Mouse (Mus musculus) left cerebral cortex, adult 18-20 months (tissue): ENCODE results near the gene Shisa7. TPM values are rescaled to one million over a fixed set of nuclear protein-coding genes. Genes with fewer than 3 reads are reported as not detected.
"Not testable (repeated sequence)": the region's sequence is repeated elsewhere in the genome, so short reads cannot be mapped to it uniquely, and the experiment has no call there.

Source experiments
- DNase-seq, 2 experiments: peaks; one replicate each; pipeline ENCODE4 v3.0.0; 2021 to 2022; ENCODE audit warnings: low spot score in 2 of 2, mixed read lengths in 1 of 2
- total RNA-seq, 2 experiments: library from RNA; stranded (reverse); gene quantifications; 2 replicates each; pipeline ENCODE4 v1.2.3; 2021

Gene Shisa7
- total RNA-seq, 2 experiments from 2014 or later: 102 to 115 TPM

- no peak for DNase-seq
These were observed 42.2 kb downstream of the Shisa7 start for GRCm38 (mm10) chr7:4802247-4802646.

GRCm38 (mm10) chr7:4795767-4796433, 48.6 kb downstream of the Shisa7 start:
- DNase-seq: no peak

- DNase-seq: no peak
These were observed 49.8 kb downstream of the Shisa7 start for GRCm38 (mm10) chr7:4794631-4795168.

- DNase-seq: no peak
These were observed 50.8 kb downstream of the Shisa7 start for GRCm38 (mm10) chr7:4793674-4794073.

- DNase-seq: not testable (repeated sequence)
These were observed 51.2 kb downstream of the Shisa7 start for GRCm38 (mm10) chr7:4793248-4793647.

- peak; percentile 97 for DNase-seq
These were observed 52.0 kb downstream of the Shisa7 start, which contains the start of gene Rpl28 for GRCm38 (mm10) chr7:4792278-4793212. Gene Rpl28, plus strand, starts transcription at chr7:4792874.

- no peak for DNase-seq
These were observed 55.0 kb downstream of the Shisa7 start, which contains the start of gene Tmem238 for GRCm38 (mm10) chr7:4789436-4789935. Gene Tmem238, minus strand, starts transcription at chr7:4789656.

GRCm38 (mm10) chr7:4788499-4789435, 55.7 kb downstream of the Shisa7 start:
- DNase-seq: peak; percentile 53 to 59

GRCm38 (mm10) chr7:4783667-4784268, 60.7 kb downstream of the Shisa7 start:
- peak; percentile 55 to 58 for DNase-seq

- DNase-seq: no peak
These were observed 61.7 kb downstream of the Shisa7 start, which contains the start of the genes Il11 and Tmem190 for GRCm38 (mm10) chr7:4782759-4783158. Gene Il11, minus strand, starts transcription at chr7:4782859. Gene Tmem190, plus strand, starts transcription at chr7:4782937.

- no peak for DNase-seq
These were observed 62.4 kb downstream of the Shisa7 start for GRCm38 (mm10) chr7:4782130-4782529.

GRCm38 (mm10) chr7:4779921-4780320, 64.6 kb downstream of the Shisa7 start:
- DNase-seq: no peak

GRCm38 (mm10) chr7:4777851-4778637, 66.5 kb downstream of the Shisa7 start:
- no peak for DNase-seq

GRCm38 (mm10) chr7:4776861-4777830, 67.3 kb downstream of the Shisa7 start:
- no peak for DNase-seq

GRCm38 (mm10) chr7:4776131-4776530, 68.4 kb downstream of the Shisa7 start:
- DNase-seq: no peak
